Mouse (Mus musculus) ES-E14 (cell line): ENCODE data around the gene Krt16. TPM values are rescaled to one million over a fixed set of nuclear protein-coding genes. Genes with fewer than 3 reads are reported as not detected.

Experiments
- DNase-seq: peaks from one replicate; pipeline ENCODE4 v3.0.0-alpha.2; 2013; ENCODE audit warnings: low read depth, low spot score
- H3K27ac ChIP-seq: 2 replicates; pipeline ENCODE4 v1.5.1; 2012; ENCODE audit warnings: low read depth, mild to moderate bottlenecking, low read length, moderate library complexity, mixed read lengths; ENCODE audit not compliant: poor library complexity, insufficient read depth, severe bottlenecking
- H3K36me3 ChIP-seq: 2 replicates; pipeline ENCODE4 v1.6.1; 2012; ENCODE audit warnings: mild to moderate bottlenecking, low read length, moderate library complexity, mixed read lengths; ENCODE audit not compliant: control insufficient read depth, poor library complexity, insufficient read depth, severe bottlenecking
- H3K4me1 ChIP-seq, 2 experiments: fragments of 150-350 bp in 1 of 2; sonication (generic) in 1 of 2; 2 replicates each; pipeline ENCODE4 v1.6.1; 2012; ENCODE audit warnings: low read length in 2 of 2, mild to moderate bottlenecking in 1 of 2, mixed read lengths in 1 of 2; ENCODE audit not compliant: control insufficient read depth in 2 of 2, insufficient read depth in 2 of 2, poor library complexity in 1 of 2
- H3K4me3 ChIP-seq, 2 experiments: fragments of 150-350 bp in 1 of 2; sonication (generic) in 1 of 2; 2 replicates each; pipeline ENCODE4 v1.5.1; 2012; ENCODE audit warnings: low read length in 2 of 2, low read depth in 1 of 2, mild to moderate bottlenecking in 1 of 2, mixed read lengths in 1 of 2; ENCODE audit not compliant: insufficient read depth in 1 of 2, poor library complexity in 1 of 2, severe bottlenecking in 1 of 2
- H3K9ac ChIP-seq: 2 replicates; pipeline ENCODE4 v1.6.1; 2012; ENCODE audit warnings: low read depth, mild to moderate bottlenecking, low read length, mixed read lengths; ENCODE audit not compliant: poor library complexity, insufficient read depth, severe bottlenecking
- H3K9me3 ChIP-seq: fragments of 150-350 bp; sonication (generic); 2 replicates; pipeline ENCODE4 v1.6.1; 2012; ENCODE audit warnings: low read depth, mild to moderate bottlenecking, low read length; ENCODE audit not compliant: control insufficient read depth, insufficient read depth
- CHD2 ChIP-seq: IDR thresholded peaks from 2 replicates; pipeline ENCODE4 v1.6.1; 2014; ENCODE audit warnings: mild to moderate bottlenecking, low read depth, low read length, inconsistent platforms
- HCFC1 ChIP-seq: IDR thresholded peaks from 2 replicates; pipeline ENCODE4 v1.6.1; 2012; ENCODE audit warnings: low read length, inconsistent platforms, borderline replicate concordance; ENCODE audit not compliant: insufficient read depth
- MAFK ChIP-seq: IDR thresholded peaks from 2 replicates; pipeline ENCODE4 v1.6.1; 2014; ENCODE audit warnings: mild to moderate bottlenecking, low read depth, low read length, inconsistent platforms; ENCODE audit not compliant: insufficient read depth
- ZC3H11A ChIP-seq: IDR thresholded peaks from 2 replicates; pipeline ENCODE4 v1.6.1; 2012; ENCODE audit warnings: low read depth, mild to moderate bottlenecking, inconsistent platforms, low read length, borderline replicate concordance
- ZNF384 ChIP-seq: IDR thresholded peaks from 2 replicates; pipeline ENCODE4 v1.6.1; 2012; ENCODE audit warnings: low read depth, low read length, inconsistent platforms
- in situ Hi-C, 2 experiments: fragments of 600-800 bp; cut with MboI; formaldehyde crosslinking; loops; one replicate each; pipeline ENCODE4 v1.15.1; 2025; ENCODE audit warnings: low sequenced_read_pairs in 2 of 2, inconsistent platforms in 1 of 2; ENCODE audit not compliant: unreplicated experiment in 2 of 2
- total RNA-seq: library from RNA; depleted of rRNA; stranded (reverse); fragments of 300-350 nt; gene quantifications from 2 replicates; pipeline ENCODE4 v1.2.3, GENCODE M21; 2012

Gene Krt16
- total RNA-seq, 1 experiment, result 0.31 TPM

DNA sequence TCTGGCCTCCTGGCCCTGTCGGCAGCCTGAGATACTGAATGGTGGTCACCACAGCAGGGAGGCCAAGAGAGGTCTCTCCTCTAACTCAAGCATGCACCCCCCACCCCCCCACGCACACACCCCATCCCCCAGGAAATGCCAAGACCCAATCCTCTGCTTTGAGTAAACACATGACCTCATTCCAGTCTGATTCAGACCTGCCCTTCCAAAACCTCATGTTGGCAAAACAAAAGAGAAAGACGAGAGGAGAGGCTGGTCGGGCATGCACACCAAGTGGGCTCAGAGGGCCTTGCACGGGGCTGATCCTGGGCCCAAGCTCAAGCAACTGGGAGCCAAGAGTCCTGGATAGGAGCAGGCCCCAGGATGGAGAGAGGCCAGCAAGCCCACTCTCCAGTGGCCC, 41.5 kb upstream of the Krt16 start:
- TF ChIP-seq MAFK (no peak), HCFC1 (no peak), ZC3H11A (no peak), CHD2 (no peak), ZNF384 (no peak)
- H3K9me3 ChIP-seq, result no peaks in the 10 kb centered on the region
- no peak overlapping the region for H3K27ac ChIP-seq
- DNase-seq, result no peak
- no peak overlapping the region for H3K4me3 ChIP-seq
- no peak overlapping the region for H3K9ac ChIP-seq
- no peaks in the 10 kb centered on the region for H3K36me3 ChIP-seq
- H3K4me1 ChIP-seq, result peaks cover 0 to 24% of the 10 kb centered on the region in 2 experiments; a peak in 3 of 4 replicates
- in situ Hi-C loops, result loop anchor here (5.0 to 25.0 kb wide), 6 partner anchors 85 to 903 kb away; partner anchors contain the start of genes Krt10 (in 1 of the 2) and Krt14 (in 1 of the 2)

DNA sequence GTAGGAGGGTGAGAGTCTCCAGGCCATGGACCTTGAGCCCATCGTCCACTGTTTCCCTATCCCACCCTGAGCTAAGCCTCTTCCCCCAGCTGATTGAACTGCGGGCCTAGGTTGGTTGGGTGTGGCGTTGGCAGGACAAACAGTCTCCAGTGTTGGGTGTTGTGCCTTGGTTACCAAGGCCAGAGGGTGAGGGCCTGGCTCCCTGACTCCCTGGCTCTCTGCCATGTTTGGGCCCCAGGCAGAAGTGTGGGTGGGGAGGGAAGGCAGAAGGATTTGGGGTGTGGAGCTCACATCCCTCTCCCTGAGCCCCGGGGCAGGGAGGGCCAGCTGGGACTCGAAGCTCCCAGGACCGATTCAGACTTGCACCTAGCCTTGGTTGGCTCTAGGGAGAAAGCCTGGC, 40.2 kb upstream of the Krt16 start:
- H3K36me3 ChIP-seq, result no peaks in the 10 kb centered on the region
- H3K9me3 ChIP-seq, result no peaks in the 10 kb centered on the region
- no peak overlapping the region for H3K27ac ChIP-seq
- peaks cover 0 to 30% of the 10 kb centered on the region in 2 experiments; a peak in 3 of 4 replicates for H3K4me1 ChIP-seq
- in situ Hi-C loops, result loop anchor here in 1 of 2 experiments (25.0 kb wide), 1 partner anchor 902 kb away; the partner anchor contains the start of gene Krt10
- no peak for DNase-seq
- H3K9ac ChIP-seq, result no peak overlapping the region
- H3K4me3 ChIP-seq, result no peak overlapping the region
- no peak for TF ChIP-seq ZC3H11A
- TF ChIP-seq HCFC1, result no peak
- TF ChIP-seq MAFK, result no peak
- no peak for TF ChIP-seq ZNF384
- TF ChIP-seq CHD2, result no peak

- no peaks in the 10 kb centered on the region for H3K36me3 ChIP-seq
- 0 out of 2 replicates have a peak overlapping the region, but pooled peaks have one; percentile 7 for H3K9ac ChIP-seq
- H3K4me3 ChIP-seq, result peak overlapping the region; percentile 3 to 31; a peak in 1 of 4 replicates
- peaks cover 0 to 27% of the 10 kb centered on the region in 2 experiments; a peak in 3 of 4 replicates for H3K4me1 ChIP-seq
- TF ChIP-seq MAFK, result 0 out of 2 replicates have a peak, but pooled peaks have one; percentile 50
- no peak for TF ChIP-seq ZNF384
- no peak overlapping the region for H3K27ac ChIP-seq
- no peaks in the 10 kb centered on the region for H3K9me3 ChIP-seq
- in situ Hi-C loops, result loop anchor here in 1 of 2 experiments (25.0 kb wide), 1 partner anchor 900 kb away; the partner anchor contains the start of gene Krt10
- DNase-seq, result no peak
Measured at GRCm38 (mm10) chr11:100287024-100287423, 38.3 kb upstream of the Krt16 start.

DNA sequence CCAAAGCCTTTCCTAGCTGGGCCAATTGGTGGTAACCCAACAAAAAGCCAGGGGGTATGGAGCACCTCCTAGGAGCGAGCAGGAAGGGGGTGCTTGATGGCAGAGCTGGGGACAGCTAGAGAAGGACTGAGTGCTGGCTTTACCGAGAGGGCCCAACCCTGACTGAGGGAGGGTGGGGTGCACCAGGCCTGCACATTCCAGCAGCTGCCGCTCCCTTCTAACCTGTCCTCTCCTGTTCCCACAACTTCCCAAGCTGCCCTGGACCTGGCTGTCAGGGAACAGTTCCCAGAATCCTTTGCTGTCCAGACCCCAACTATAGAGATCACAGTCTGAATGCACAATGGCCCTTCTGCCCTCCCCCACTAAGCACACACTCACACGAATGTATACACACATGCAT, 36.3 kb upstream of the Krt16 start:
- DNase-seq, result no peak
- Histone ChIP-seq H3K9ac (no peak overlapping the region), H3K4me3 (no peak overlapping the region), H3K4me1 (peaks cover 0 to 32% of the 10 kb centered on the region in 2 experiments; a peak in 3 of 4 replicates), H3K9me3 (no peaks in the 10 kb centered on the region), H3K36me3 (no peaks in the 10 kb centered on the region), H3K27ac (no peak overlapping the region)
- TF ChIP-seq MAFK, result no peak
- in situ Hi-C loops, result loop anchor here in 1 of 2 experiments (5.0 to 25.0 kb wide), 2 partner anchors 213 to 898 kb away; partner anchors contain the start of gene Krt10

DNA sequence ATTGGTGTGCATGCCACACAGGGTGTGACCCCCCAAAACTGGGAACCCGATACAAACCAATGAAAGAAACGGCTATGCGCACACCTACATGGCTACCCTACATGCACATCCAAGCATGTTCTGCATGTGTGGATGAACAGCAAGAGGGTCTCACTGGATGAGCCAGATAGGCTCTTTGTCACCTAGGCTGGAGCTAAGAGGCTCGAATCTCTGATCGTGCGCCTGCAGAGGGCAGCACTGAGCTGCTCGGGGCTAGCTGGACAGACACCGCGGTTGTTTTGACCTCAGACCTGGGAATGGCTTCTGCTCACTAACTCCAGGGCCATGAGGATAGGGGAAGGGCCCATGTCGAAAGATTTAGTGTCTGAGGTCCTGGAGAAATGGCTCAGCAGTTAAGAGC, 33.8 kb upstream of the Krt16 start:
- peak; percentile 88 for DNase-seq
- Histone ChIP-seq H3K36me3 (no peaks in the 10 kb centered on the region), H3K27ac (no peak overlapping the region), H3K9ac (no peak overlapping the region), H3K9me3 (no peaks in the 10 kb centered on the region), H3K4me1 (peaks cover 0 to 44% of the 10 kb centered on the region in 2 experiments; a peak in 3 of 4 replicates), H3K4me3 (no peak overlapping the region)
- in situ Hi-C loops, result loop anchor here in 1 of 2 experiments (5.0 to 25.0 kb wide), 2 partner anchors 210 to 895 kb away; partner anchors contain the start of gene Krt10
- TF ChIP-seq ZNF384 (no peak), HCFC1 (no peak), ZC3H11A (no peak), MAFK (no peak), CHD2 (no peak)
